Mouse (Mus musculus) liver, embryonic 15.5 days (tissue): Measurements from ENCODE around the gene Atxn7l1. TPM values are rescaled to one million over a fixed set of nuclear protein-coding genes. Genes with fewer than 3 reads are reported as not detected.
A peak's percentile ranks its signal among the peaks of the same experiment; 100 is the strongest.

Experiments
- ATAC-seq: fragments of 200-750 bp; cut with Nextera tagmentation; 2 replicates; pipeline ENCODE4 v1.8.0; 2017; ENCODE audit warnings: moderate number of reproducible peaks, mild to moderate bottlenecking, moderate library complexity; ENCODE audit not compliant: insufficient read depth
- H3K27ac ChIP-seq: fragments of 300-500 bp; sonication (generic); replicated peaks from 2 replicates; pipeline ENCODE4 v1.5.1; 2015; ENCODE audit warnings: mild to moderate bottlenecking, inconsistent platforms
- H3K27me3 ChIP-seq: fragments of 300-500 bp; sonication (generic); 2 replicates; pipeline ENCODE4 v1.6.1; 2015; ENCODE audit warnings: mild to moderate bottlenecking, inconsistent platforms
- H3K36me3 ChIP-seq: fragments of 300-500 bp; sonication (generic); replicated peaks from 2 replicates; pipeline ENCODE4 v1.6.1; 2015; ENCODE audit warnings: moderate library complexity, mild to moderate bottlenecking, inconsistent platforms
- H3K4me1 ChIP-seq: fragments of 300-500 bp; sonication (generic); replicated peaks from 2 replicates; pipeline ENCODE4 v1.6.1; 2015; ENCODE audit warnings: inconsistent platforms
- H3K4me2 ChIP-seq: fragments of 300-500 bp; sonication (generic); 2 replicates; pipeline ENCODE4 v1.6.1; 2015; ENCODE audit warnings: moderate library complexity, mild to moderate bottlenecking, inconsistent platforms
- H3K4me3 ChIP-seq: fragments of 300-500 bp; sonication (generic); replicated peaks from 2 replicates; pipeline ENCODE4 v1.5.1; 2015; ENCODE audit warnings: mild to moderate bottlenecking, inconsistent platforms
- H3K9ac ChIP-seq: fragments of 300-500 bp; sonication (generic); 2 replicates; pipeline ENCODE4 v1.6.1; 2015; ENCODE audit warnings: moderate library complexity, mild to moderate bottlenecking, inconsistent platforms
- H3K9me3 ChIP-seq: fragments of 300-500 bp; sonication (generic); replicated peaks from 2 replicates; pipeline ENCODE4 v1.6.1; 2016; ENCODE audit warnings: inconsistent platforms
- WGBS: fragments of 180-500 bp; shearing (Covaris S2); methylation state at CpG from one replicate; pipeline ENCODE4 v1.1.7; 2015; ENCODE audit warnings: mixed read lengths; ENCODE audit not compliant: insufficient replicate concordance; 5-methylcytosine and 5-hydroxymethylcytosine counted together
- polyA plus RNA-seq: library from polyadenylated mRNA; unstranded; fragments of >200 nt; fragmentation: Nextera tagmentation; extraction: Ambion mirVana; gene quantifications from 2 replicates; pipeline ENCODE4 v1.2.1, GENCODE M21; 2015

Atxn7l1 gene
- polyA plus RNA-seq, 1 experiment from 2014 or later, result 14.7 TPM

DNA sequence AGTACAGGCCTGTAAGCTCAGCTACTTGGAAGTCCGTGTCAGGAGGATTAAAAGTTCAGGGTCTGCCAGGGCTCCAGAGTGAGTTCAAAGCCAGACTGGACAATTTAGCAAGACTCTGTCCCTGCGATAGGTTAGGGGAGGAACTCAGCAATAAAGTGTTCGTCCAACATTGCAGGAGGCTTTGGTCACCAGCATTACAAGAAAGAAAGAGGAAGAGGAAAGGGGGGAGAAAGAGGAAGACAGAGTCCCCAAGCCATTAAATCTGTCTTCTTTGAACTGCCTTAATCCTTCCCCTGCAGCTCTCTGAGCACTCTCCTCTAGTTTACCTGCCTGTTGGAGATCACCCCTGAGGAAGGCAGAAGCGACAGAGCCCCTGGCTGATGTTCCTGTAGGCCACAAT is 184.6 kb downstream of the Atxn7l1 start:
- H3K4me2 ChIP-seq, result no peak overlapping the region
- no peak overlapping the region for H3K4me3 ChIP-seq
- peaks cover 47% of the 10 kb centered on the region for H3K4me1 ChIP-seq
- no peak for ATAC-seq
- 56% methylated on average over 4 of the region's 4 CpGs for WGBS
- no peaks in the 10 kb centered on the region for H3K27me3 ChIP-seq
- H3K27ac ChIP-seq, result peak overlapping the region; percentile 43
- no peak overlapping the region for H3K9ac ChIP-seq
- H3K9me3 ChIP-seq, result no peaks in the 10 kb centered on the region
- H3K36me3 ChIP-seq, result peaks cover 68% of the 10 kb centered on the region

GRCm38 (mm10) chr12:33332796-33333195 is 185.3 kb downstream of the Atxn7l1 start:
- H3K9ac ChIP-seq, result no peak overlapping the region
- no peak overlapping the region for H3K4me2 ChIP-seq
- ATAC-seq, result no peak
- WGBS, result 82% methylated on average over 5 of the region's 5 CpGs
- no peak overlapping the region for H3K27ac ChIP-seq
- H3K27me3 ChIP-seq, result no peaks in the 10 kb centered on the region
- H3K4me3 ChIP-seq, result no peak overlapping the region
- peaks cover 49% of the 10 kb centered on the region for H3K4me1 ChIP-seq
- peaks cover 67% of the 10 kb centered on the region for H3K36me3 ChIP-seq
- H3K9me3 ChIP-seq, result no peaks in the 10 kb centered on the region

DNA sequence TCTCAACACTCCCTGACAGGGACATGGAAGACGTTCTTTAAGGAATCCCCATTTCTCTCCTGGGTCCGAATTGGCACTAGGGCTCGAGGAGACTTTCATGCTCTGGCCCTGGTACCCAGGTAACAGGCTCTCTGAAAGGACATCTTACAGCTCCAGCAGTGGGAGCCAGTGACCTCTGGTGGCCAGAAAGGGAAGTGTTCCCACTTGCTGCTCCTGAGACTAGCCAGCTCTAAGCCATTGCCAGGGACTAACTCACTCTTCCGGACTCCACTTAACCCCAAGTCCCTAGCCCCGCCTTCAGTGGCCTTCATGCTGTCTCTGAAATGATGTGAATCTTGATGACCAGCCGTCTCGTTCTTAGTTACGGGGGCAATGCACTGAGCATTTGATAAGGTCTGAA is 186.4 kb downstream of the Atxn7l1 start:
- Histone ChIP-seq H3K9ac (no peak overlapping the region), H3K36me3 (peaks cover 67% of the 10 kb centered on the region), H3K27me3 (no peaks in the 10 kb centered on the region), H3K4me2 (no peak overlapping the region), H3K4me1 (peaks cover 49% of the 10 kb centered on the region), H3K4me3 (no peak overlapping the region), H3K9me3 (no peaks in the 10 kb centered on the region), H3K27ac (peak overlapping the region; percentile 70)
- WGBS, result 21% methylated on average over 8 of the region's 8 CpGs
- ATAC-seq, result peak; percentile 47; the same call in 1 of the 2 replicates

- 0 out of 2 replicates have a peak overlapping the region, but pooled peaks have one; percentile 50 for H3K4me2 ChIP-seq
- H3K27me3 ChIP-seq, result no peaks in the 10 kb centered on the region
- H3K4me1 ChIP-seq, result peaks cover 49% of the 10 kb centered on the region
- H3K9me3 ChIP-seq, result no peaks in the 10 kb centered on the region
- peaks cover 65% of the 10 kb centered on the region for H3K36me3 ChIP-seq
- H3K9ac ChIP-seq, result no peak overlapping the region
- 79% methylated on average over 2 of the region's 2 CpGs for WGBS
- no peak for ATAC-seq
- H3K4me3 ChIP-seq, result no peak overlapping the region
- H3K27ac ChIP-seq, result peak overlapping the region; percentile 70
Measured at GRCm38 (mm10) chr12:33334511-33334910, 187.0 kb downstream of the Atxn7l1 start.

DNA sequence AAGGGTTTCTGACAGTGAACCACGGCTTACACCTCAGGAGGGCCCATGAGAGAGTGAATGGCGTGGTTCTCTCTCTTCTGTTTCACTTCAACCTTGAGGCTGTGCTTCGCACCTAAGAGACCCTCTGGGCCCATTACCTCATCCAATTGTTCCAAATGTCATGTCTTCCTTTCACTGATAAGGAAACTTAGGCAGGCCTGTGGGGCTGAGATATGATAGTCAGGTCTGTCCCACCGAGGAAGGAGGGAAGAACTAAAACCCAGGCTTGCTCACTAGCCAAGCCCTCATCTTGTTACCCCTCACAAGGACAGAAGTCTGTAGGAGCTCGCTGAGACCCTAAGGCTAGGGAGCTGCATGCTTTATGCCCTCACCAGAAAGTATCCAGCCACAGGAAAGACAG is 187.5 kb downstream of the Atxn7l1 start:
- H3K4me1 ChIP-seq, result peaks cover 49% of the 10 kb centered on the region
- H3K27ac ChIP-seq, result peak overlapping the region; percentile 70
- WGBS, result 24% methylated on average over 5 of the region's 5 CpGs
- no peak overlapping the region; the same call in 1 of the 2 replicates for H3K9ac ChIP-seq
- peak; percentile 80 for ATAC-seq
- peaks cover 66% of the 10 kb centered on the region for H3K36me3 ChIP-seq
- no peak overlapping the region for H3K4me3 ChIP-seq
- H3K4me2 ChIP-seq, result peak overlapping the region; percentile 50
- no peaks in the 10 kb centered on the region for H3K27me3 ChIP-seq
- no peaks in the 10 kb centered on the region for H3K9me3 ChIP-seq

- H3K4me3 ChIP-seq, result no peak overlapping the region
- H3K4me2 ChIP-seq, result peak overlapping the region; percentile 50
- H3K27me3 ChIP-seq, result no peaks in the 10 kb centered on the region
- peak; percentile 81 for ATAC-seq
- 36% methylated on average over 4 of the region's 4 CpGs for WGBS
- H3K9me3 ChIP-seq, result no peaks in the 10 kb centered on the region
- H3K36me3 ChIP-seq, result peaks cover 66% of the 10 kb centered on the region
- peak overlapping the region; percentile 70 for H3K27ac ChIP-seq
- H3K4me1 ChIP-seq, result peaks cover 45% of the 10 kb centered on the region
- H3K9ac ChIP-seq, result peak overlapping the region; percentile 20; the same call in 1 of the 2 replicates
Measured at GRCm38 (mm10) chr12:33335410-33335809, 187.9 kb downstream of the Atxn7l1 start.

GRCm38 (mm10) chr12:33336561-33337125 is 189.2 kb downstream of the Atxn7l1 start:
- ATAC-seq, result no peak
- peaks cover 64% of the 10 kb centered on the region for H3K36me3 ChIP-seq
- H3K27me3 ChIP-seq, result no peaks in the 10 kb centered on the region
- 78% methylated on average over 10 of the region's 10 CpGs for WGBS
- H3K4me1 ChIP-seq, result peaks cover 48% of the 10 kb centered on the region
- no peak overlapping the region for H3K9ac ChIP-seq
- H3K27ac ChIP-seq, result no peak overlapping the region
- H3K4me3 ChIP-seq, result no peak overlapping the region
- H3K9me3 ChIP-seq, result no peaks in the 10 kb centered on the region
- no peak overlapping the region for H3K4me2 ChIP-seq

DNA sequence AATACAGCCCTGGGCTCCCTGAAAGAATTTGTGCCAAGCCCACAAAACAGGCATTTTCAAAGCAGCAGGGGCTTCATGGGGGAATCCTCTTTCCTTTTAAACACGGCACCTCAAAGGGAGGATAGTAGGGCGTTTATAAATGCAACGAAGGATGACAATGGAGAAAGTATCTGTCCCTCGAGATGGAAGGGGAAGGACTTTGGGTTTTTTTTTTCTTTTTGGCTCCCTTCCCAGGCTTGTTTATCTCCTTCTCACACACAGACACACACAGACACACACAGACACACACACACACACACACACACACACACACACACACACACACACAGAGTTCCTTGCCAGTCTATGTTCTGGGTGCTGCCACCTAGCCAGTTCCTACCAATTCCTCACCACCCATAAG is 189.8 kb downstream of the Atxn7l1 start:
- WGBS, result 52% methylated on average over 4 of the region's 4 CpGs
- Histone ChIP-seq H3K4me1 (peaks cover 45% of the 10 kb centered on the region), H3K27ac (no peak overlapping the region), H3K36me3 (peaks cover 66% of the 10 kb centered on the region), H3K4me2 (no peak overlapping the region), H3K4me3 (no peak overlapping the region), H3K27me3 (no peaks in the 10 kb centered on the region), H3K9ac (no peak overlapping the region), H3K9me3 (no peaks in the 10 kb centered on the region)
- no peak for ATAC-seq

- H3K36me3 ChIP-seq, result peaks cover 62% of the 10 kb centered on the region
- no peaks in the 10 kb centered on the region for H3K9me3 ChIP-seq
- no peak overlapping the region for H3K9ac ChIP-seq
- no peaks in the 10 kb centered on the region for H3K27me3 ChIP-seq
- no peak overlapping the region for H3K4me3 ChIP-seq
- 74% methylated on average over 5 of the region's 5 CpGs for WGBS
- H3K27ac ChIP-seq, result no peak overlapping the region
- no peak for ATAC-seq
- no peak overlapping the region for H3K4me2 ChIP-seq
- H3K4me1 ChIP-seq, result peaks cover 41% of the 10 kb centered on the region
Measured at GRCm38 (mm10) chr12:33338170-33338569, 190.7 kb downstream of the Atxn7l1 start.

GRCm38 (mm10) chr12:33339822-33340221 is 192.3 kb downstream of the Atxn7l1 start:
- H3K4me1 ChIP-seq, result peaks cover 31% of the 10 kb centered on the region
- H3K4me3 ChIP-seq, result no peak overlapping the region
- 63% methylated on average over 4 of the region's 4 CpGs for WGBS
- ATAC-seq, result no peak
- H3K4me2 ChIP-seq, result no peak overlapping the region
- no peak overlapping the region for H3K27ac ChIP-seq
- H3K9ac ChIP-seq, result no peak overlapping the region
- no peaks in the 10 kb centered on the region for H3K9me3 ChIP-seq
- peaks cover 70% of the 10 kb centered on the region for H3K36me3 ChIP-seq
- H3K27me3 ChIP-seq, result no peaks in the 10 kb centered on the region

DNA sequence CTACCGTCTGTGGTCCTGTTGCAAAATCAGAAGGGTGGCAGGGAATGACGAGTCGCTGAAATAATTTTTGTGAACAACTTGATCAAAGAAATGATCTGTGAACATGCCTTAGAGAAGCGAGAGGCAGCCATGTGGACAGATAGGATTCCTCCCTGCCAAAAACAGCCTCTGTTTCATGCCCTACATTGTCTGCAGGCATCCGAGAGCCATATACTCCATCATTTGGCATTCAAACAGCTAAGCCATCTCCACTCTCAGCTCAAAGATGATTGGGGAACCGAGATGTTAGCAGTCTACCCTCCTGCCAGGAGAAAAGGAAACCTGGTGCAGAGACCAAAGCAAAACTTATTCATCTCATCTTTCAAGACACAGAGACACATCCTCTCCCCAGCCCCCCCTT is 193.2 kb downstream of the Atxn7l1 start:
- H3K4me3 ChIP-seq, result no peak overlapping the region
- peaks cover 78% of the 10 kb centered on the region for H3K36me3 ChIP-seq
- H3K27me3 ChIP-seq, result no peaks in the 10 kb centered on the region
- WGBS, result 80% methylated on average over 6 of the region's 6 CpGs
- ATAC-seq, result no peak
- H3K9me3 ChIP-seq, result no peaks in the 10 kb centered on the region
- no peak overlapping the region for H3K9ac ChIP-seq
- H3K4me1 ChIP-seq, result peaks cover 23% of the 10 kb centered on the region
- no peak overlapping the region for H3K4me2 ChIP-seq
- no peak overlapping the region for H3K27ac ChIP-seq

DNA sequence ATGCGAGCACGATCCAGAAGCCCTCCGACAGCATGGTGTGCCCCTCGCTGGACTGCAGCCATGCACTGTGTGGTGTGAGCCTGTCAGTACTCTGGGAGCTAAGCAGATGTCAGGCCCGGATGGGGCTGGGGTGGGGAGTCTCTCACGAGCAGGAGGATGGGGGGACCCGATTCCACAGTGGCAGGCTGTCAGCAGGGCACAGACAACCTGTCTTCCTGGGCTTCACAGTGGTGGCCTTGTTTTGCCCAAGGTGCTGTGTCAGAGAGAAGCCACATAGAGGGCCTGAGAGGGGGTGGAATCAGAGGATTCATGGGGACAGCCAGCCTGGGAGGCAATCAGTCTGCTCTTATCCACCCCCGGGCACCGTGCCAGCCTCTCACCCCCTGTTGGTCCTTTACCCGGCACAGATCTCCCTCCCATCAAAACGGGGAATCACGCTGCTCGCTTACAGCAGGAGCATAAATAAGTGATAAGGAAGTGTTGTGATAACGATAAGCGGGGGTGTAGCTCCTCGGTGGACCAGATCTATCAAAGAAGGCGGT is 193.9 kb downstream of the Atxn7l1 start:
- Histone ChIP-seq H3K9ac (no peak overlapping the region), H3K27ac (no peak overlapping the region), H3K36me3 (peaks cover 86% of the 10 kb centered on the region), H3K4me3 (no peak overlapping the region), H3K4me2 (no peak overlapping the region), H3K27me3 (no peaks in the 10 kb centered on the region), H3K9me3 (no peaks in the 10 kb centered on the region), H3K4me1 (peaks cover 15% of the 10 kb centered on the region)
- WGBS, result 67% methylated on average over 17 of the region's 17 CpGs
- 0 out of 2 replicates have a peak, but pooled peaks have one; percentile 33 for ATAC-seq
